Mouse (Mus musculus): ENCODE measurements around the gene Atp2b1.

The Atp2b1 gene

GRCm38 (mm10) chr10:98913961-98914809 is at the start of gene Atp2b1:
Atp2b1 (plus strand) TSS chr10:98914406.
- DNase-seq (ENCODE audit: low read depth, low spot score): peak; percentile 88

- no peak for DNase-seq (ENCODE audit: low read depth, low spot score)
These were observed 49.4 kb upstream of the Atp2b1 start for GRCm38 (mm10) chr10:98864851-98865250.

- no peak for DNase-seq (ENCODE audit: low read depth, low spot score)
These were observed 47.3 kb upstream of the Atp2b1 start for GRCm38 (mm10) chr10:98866836-98867370.

GRCm38 (mm10) chr10:98868351-98868908 is 45.8 kb upstream of the Atp2b1 start:
- no peak for DNase-seq (ENCODE audit: low read depth, low spot score)

DNA sequence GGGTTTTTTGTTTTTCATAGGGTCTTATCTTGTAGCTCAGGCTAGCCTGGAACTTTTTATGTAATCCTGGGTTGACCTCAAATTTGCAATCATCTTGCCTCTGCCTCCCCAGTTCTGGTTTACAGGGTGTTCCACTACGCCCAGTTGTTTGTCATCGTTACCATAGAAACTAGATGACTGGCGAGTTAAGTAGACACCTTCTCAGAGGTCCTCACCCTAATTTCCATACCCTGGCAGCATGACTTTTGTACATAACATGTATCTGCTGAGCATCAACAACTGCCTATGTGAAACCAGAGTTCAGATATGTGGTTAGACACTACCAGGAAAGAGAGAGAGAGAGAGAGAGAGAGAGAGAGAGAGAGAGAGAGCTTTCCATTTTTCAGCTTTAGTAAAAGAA is 36.4 kb upstream of the Atp2b1 start:
- DNase-seq (ENCODE audit: low read depth, low spot score): no peak

GRCm38 (mm10) chr10:98878636-98879035 is 35.6 kb upstream of the Atp2b1 start:
- DNase-seq (ENCODE audit: low read depth, low spot score): no peak

DNA sequence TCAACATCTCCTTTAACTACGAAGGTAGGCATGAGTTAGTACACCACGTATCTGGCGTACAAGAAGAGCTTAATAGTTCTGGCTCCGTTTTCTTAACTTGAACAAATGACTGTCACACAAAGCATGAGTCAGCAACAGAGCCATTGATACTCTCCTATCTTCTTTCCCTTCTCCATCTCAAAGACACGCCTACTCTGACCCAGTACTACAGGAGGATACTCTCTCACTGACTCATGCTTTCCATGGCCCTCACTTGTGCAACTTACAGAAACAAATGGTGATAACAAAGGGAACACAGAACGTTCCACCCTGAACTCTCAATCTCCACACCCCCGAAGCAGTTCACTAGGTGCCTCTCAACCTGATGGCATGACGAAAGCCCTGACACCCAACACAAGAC is 34.1 kb upstream of the Atp2b1 start:
- DNase-seq (ENCODE audit: low read depth, low spot score): no peak

DNA sequence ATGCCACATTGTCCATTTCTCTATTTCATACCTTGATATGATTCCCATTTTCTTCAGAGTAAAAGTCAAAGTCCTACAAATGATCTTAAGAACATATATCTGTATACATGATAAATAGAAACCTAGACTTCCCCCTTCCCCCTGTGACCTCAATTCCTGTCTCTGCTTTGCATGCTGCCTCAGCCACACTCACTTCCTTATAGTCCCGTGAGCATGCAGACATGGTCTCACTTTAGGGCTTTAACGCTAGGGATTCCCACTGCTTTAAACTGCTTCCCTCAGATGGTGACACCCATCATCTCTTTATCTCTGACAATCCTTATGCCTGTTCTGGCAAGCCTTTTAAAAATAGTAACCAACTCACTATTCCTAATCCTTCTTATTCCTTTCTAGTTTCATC is 33.5 kb upstream of the Atp2b1 start:
- no peak for DNase-seq (ENCODE audit: low read depth, low spot score)

DNA sequence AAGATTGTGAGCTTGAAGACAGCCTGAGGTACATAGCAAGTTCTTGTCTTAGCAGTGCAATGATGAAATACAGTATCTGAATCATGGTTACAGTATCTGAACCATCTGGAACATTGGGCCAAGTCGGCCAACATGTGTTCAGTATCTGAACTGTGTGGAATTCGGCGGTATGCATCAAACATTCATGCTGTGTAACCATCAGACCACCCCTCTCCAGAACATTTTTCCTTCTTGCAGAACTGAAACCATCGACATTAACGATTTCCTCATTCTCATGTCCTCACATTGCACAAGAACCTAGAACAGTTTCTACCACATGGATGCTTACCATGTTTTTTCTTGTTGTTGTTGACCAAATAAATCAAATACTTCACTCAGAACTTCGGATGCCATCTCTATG is 32.7 kb upstream of the Atp2b1 start:
- DNase-seq (ENCODE audit: low read depth, low spot score): no peak

DNA sequence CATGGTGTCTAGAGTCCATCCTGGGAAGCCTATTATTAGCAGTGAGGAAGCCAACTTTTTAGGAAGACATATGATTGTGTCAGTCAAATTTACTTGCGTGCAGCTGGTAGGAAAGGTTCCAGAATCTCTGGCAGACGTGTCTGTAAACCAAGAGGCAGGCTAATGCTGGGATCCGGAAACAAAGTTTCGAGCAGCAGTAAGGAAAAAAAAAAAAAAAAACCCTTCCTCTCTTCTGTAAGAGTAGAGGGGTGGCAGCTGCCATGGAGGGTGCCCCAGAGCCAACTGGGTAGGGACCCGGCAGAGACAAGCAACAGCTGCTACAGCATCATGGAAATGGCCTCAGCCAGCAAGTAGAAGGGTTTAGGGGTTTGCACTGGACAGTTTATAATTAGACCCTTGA is 31.6 kb upstream of the Atp2b1 start:
- DNase-seq (ENCODE audit: low read depth, low spot score): no peak

GRCm38 (mm10) chr10:98884445-98884844 is 29.8 kb upstream of the Atp2b1 start:
- no peak for DNase-seq (ENCODE audit: low read depth, low spot score)

GRCm38 (mm10) chr10:98886770-98887271 is 27.4 kb upstream of the Atp2b1 start:
- DNase-seq (ENCODE audit: low read depth, low spot score): no peak

GRCm38 (mm10) chr10:98891361-98891760 is 22.8 kb upstream of the Atp2b1 start:
- DNase-seq (ENCODE audit: low read depth, low spot score): no peak

DNA sequence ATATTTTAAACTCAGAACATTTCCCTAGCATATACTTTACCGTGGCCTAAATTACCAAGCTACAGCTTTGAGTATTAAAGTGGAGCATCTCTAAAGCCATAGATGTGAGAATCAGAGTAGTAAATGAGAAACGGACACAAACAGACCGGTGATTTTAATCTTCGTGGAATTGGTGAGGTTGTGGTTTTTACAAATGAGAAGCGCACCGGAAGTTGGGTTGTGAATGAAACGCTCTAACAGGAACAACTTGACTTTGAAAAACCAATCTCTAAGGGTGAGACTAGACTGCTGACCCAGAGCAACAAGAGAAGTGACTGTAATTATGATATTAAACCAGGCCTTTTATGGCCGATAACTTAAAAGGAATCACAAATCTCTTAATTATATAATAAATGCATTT is 16.7 kb upstream of the Atp2b1 start:
- DNase-seq (ENCODE audit: low read depth, low spot score): no peak

- no peak for DNase-seq (ENCODE audit: low read depth, low spot score)
These were observed 16.1 kb upstream of the Atp2b1 start for GRCm38 (mm10) chr10:98897913-98898748.

GRCm38 (mm10) chr10:98901533-98901932 is 12.7 kb upstream of the Atp2b1 start:
- DNase-seq (ENCODE audit: low read depth, low spot score): no peak

DNA sequence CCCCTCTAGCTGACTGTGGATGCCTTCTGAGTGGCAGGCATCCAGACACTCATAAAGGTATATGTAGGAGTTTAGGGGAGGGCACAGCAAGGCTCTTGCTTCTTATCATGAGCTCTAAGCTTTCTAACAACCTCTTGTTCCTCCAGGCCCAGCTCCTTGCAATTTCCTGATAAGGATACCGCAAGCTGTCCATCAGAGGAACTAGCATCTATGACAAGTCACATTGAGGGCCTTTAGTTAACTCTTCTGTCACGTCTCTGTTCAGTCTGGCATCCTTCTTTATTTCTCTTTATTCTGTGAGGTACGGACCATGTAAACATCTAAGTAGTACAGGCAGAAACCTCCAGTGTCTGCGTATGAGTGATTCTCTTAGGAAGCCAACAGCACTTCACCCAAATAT is 8.2 kb upstream of the Atp2b1 start:
- no peak for DNase-seq (ENCODE audit: low read depth, low spot score)

DNA sequence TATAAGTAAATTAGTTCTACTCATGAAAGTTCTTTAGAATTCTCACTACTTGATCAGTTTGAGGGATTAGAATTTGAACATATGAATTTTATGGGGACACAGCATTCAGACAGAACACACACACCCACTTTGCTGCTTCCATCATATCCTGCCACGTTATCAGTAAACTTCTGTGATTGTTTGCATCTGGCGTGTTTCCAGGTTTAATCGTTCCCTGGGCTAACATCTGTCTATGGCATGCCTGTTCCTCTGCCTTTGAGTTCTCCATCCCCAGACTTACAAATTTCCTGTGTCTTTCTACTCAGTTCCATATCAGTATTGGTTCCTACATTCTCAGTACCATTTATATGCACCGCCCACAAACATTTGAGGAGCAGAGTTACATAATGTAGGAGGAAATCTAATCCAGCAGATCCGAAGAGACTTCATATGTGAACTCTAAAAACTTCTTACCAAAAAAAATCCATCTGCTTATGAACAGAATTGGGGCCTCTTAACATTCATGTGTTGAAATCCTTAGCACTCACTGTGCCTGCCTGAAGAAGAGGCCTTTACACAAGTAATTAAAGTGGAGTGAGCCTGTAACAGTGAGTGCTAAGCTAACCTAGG is 7.2 kb upstream of the Atp2b1 start:
- DNase-seq (ENCODE audit: low read depth, low spot score): no peak

DNA sequence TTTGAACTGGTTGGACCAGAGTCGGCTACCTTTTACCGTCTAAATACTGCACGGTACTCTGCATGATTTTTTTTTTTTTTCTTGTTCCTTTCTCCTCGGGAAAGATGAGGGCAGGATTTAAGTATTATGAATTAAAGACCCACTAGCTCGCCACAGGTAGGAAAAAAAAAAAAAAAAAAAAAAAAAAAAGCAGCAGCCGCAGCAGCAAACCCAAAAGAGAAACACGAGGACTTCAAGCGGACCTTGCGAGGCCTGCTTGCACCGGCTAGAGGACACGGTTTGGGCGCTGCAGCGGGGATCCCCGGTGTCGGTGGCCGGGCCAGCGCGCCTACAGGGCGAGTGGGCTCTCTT is 621 bp upstream of the Atp2b1 start:
- DNase-seq (ENCODE audit: low read depth, low spot score): no peak

- DNase-seq (ENCODE audit: low read depth, low spot score): peak; percentile 63
These were observed 620 bp downstream of the Atp2b1 start for GRCm38 (mm10) chr10:98914810-98915241.

DNA sequence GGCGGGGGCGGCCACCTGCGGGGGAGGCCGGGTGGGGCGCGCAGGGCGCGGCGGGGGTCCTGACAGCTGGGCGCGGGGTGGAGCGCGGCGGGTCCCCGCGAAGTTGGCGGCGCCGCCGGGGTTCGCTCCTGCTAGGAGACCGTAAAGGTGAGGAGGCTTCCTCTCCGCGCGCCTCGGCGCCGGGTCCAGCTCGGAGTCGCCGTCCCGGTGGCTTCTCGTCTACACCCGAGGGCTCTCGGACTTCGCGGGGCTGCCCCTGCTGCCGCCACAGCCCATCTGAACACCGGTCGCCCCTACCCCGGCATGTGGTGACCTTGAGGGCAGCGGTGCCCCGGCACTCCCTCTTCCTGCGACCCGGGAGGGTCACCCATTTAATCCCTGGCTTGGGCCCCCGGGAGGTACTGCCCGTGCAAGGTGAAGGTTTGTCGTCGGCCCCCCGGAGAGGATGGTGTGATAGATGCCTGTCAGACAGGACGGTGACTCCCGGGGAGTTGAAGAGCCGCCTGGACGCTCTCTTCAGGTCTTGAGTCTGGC is 1.3 kb downstream of the Atp2b1 start:
- no peak for DNase-seq (ENCODE audit: low read depth, low spot score)

Measured in embryo, embryonic 11.5 days (tissue).